Mouse (Mus musculus) neural tube, embryonic 13.5 days (tissue): ENCODE results near the gene Cd79b. TPM values are rescaled to one million over a fixed set of nuclear protein-coding genes. Genes with fewer than 3 reads are reported as not detected.

Experiments
- ATAC-seq: fragments of 200-750 bp; cut with Nextera tagmentation; 2 replicates; pipeline ENCODE4 v1.8.0; 2017; ENCODE audit warnings: low read depth, mild to moderate bottlenecking, moderate TSS enrichment, moderate library complexity
- H3K27ac ChIP-seq: fragments of 300-500 bp; sonication (generic); replicated peaks from 2 replicates; pipeline ENCODE4 v1.5.1; 2015; ENCODE audit warnings: moderate library complexity, mild to moderate bottlenecking, inconsistent platforms
- H3K27me3 ChIP-seq: fragments of 300-500 bp; sonication (generic); 2 replicates; pipeline ENCODE4 v1.6.1; 2015; ENCODE audit warnings: mild to moderate bottlenecking, inconsistent platforms
- H3K36me3 ChIP-seq: fragments of 300-500 bp; sonication (generic); 2 replicates; pipeline ENCODE4 v1.6.1; 2015; ENCODE audit warnings: mild to moderate bottlenecking, inconsistent platforms
- H3K4me1 ChIP-seq: fragments of 300-500 bp; sonication (generic); replicated peaks from 2 replicates; pipeline ENCODE4 v1.6.1; 2015; ENCODE audit warnings: inconsistent platforms
- H3K4me2 ChIP-seq: fragments of 300-500 bp; sonication (generic); 2 replicates; pipeline ENCODE4 v1.6.1; 2015; ENCODE audit warnings: inconsistent platforms, mild to moderate bottlenecking, moderate library complexity
- H3K4me3 ChIP-seq: fragments of 300-500 bp; sonication (generic); 2 replicates; pipeline ENCODE4 v1.5.1; 2015; ENCODE audit warnings: mild to moderate bottlenecking, inconsistent platforms
- H3K9ac ChIP-seq: fragments of 300-500 bp; sonication (generic); 2 replicates; pipeline ENCODE4 v1.6.1; 2015; ENCODE audit warnings: moderate library complexity, mild to moderate bottlenecking, inconsistent platforms
- H3K9me3 ChIP-seq: fragments of 300-500 bp; sonication (generic); 2 replicates; pipeline ENCODE4 v1.6.1; 2016; ENCODE audit warnings: inconsistent platforms
- WGBS: fragments of 180-500 bp; shearing (Covaris S2); methylation state at CpG from one replicate; pipeline ENCODE4 v1.1.7; 2015; 5-methylcytosine and 5-hydroxymethylcytosine counted together
- polyA plus RNA-seq: library from polyadenylated mRNA; unstranded; fragments of >200 nt; fragmentation: Nextera tagmentation; extraction: Ambion mirVana; gene quantifications from 2 replicates; pipeline ENCODE4 v1.2.1, GENCODE M21; 2015

Cd79b gene
- polyA plus RNA-seq, 1 experiment from 2014 or later: 1.6 TPM

- ATAC-seq: no peak
- no peaks in the 10 kb centered on the region for H3K36me3 ChIP-seq
- no peaks in the 10 kb centered on the region for H3K9me3 ChIP-seq
- WGBS: 89% methylated on average over 1 of the region's 1 CpGs
- H3K27me3 ChIP-seq: no peaks in the 10 kb centered on the region
- no peak overlapping the region for H3K4me3 ChIP-seq
- H3K4me2 ChIP-seq: no peak overlapping the region
- no peak overlapping the region for H3K27ac ChIP-seq
- no peaks in the 10 kb centered on the region for H3K4me1 ChIP-seq
- no peak overlapping the region for H3K9ac ChIP-seq
Measured at GRCm38 (mm10) chr11:106316416-106316815, 1.9 kb upstream of the Cd79b start.

- H3K36me3 ChIP-seq: no peaks in the 10 kb centered on the region
- H3K27me3 ChIP-seq: no peaks in the 10 kb centered on the region
- no peaks in the 10 kb centered on the region for H3K9me3 ChIP-seq
- ATAC-seq: no peak
- H3K4me2 ChIP-seq: no peak overlapping the region
- H3K9ac ChIP-seq: no peak overlapping the region
- H3K4me3 ChIP-seq: no peak overlapping the region
- H3K4me1 ChIP-seq: no peaks in the 10 kb centered on the region
- WGBS: 76% methylated on average over 5 of the region's 5 CpGs
- no peak overlapping the region for H3K27ac ChIP-seq
Measured at GRCm38 (mm10) chr11:106313533-106313932, 1.0 kb downstream of the Cd79b start.

GRCm38 (mm10) chr11:106310123-106310522, 4.4 kb downstream of the Cd79b start:
- WGBS: 69% methylated on average over 5 of the region's 5 CpGs
- Histone ChIP-seq H3K27me3 (no peaks in the 10 kb centered on the region), H3K4me2 (no peak overlapping the region), H3K4me3 (no peak overlapping the region), H3K36me3 (no peaks in the 10 kb centered on the region), H3K9ac (no peak overlapping the region), H3K4me1 (no peaks in the 10 kb centered on the region), H3K9me3 (no peaks in the 10 kb centered on the region), H3K27ac (no peak overlapping the region)
- ATAC-seq: no peak

- H3K9me3 ChIP-seq: no peaks in the 10 kb centered on the region
- 82% methylated on average over 11 of the region's 11 CpGs for WGBS
- no peak overlapping the region for H3K9ac ChIP-seq
- H3K36me3 ChIP-seq: no peaks in the 10 kb centered on the region
- H3K27ac ChIP-seq: no peak overlapping the region
- no peaks in the 10 kb centered on the region for H3K4me1 ChIP-seq
- no peak overlapping the region for H3K4me2 ChIP-seq
- no peak for ATAC-seq
- H3K27me3 ChIP-seq: no peaks in the 10 kb centered on the region
- no peak overlapping the region for H3K4me3 ChIP-seq
Measured at GRCm38 (mm10) chr11:106308162-106308561, 6.4 kb downstream of the Cd79b start.

- no peak for ATAC-seq
- H3K4me3 ChIP-seq: no peak overlapping the region
- H3K4me1 ChIP-seq: no peaks in the 10 kb centered on the region
- H3K36me3 ChIP-seq: no peaks in the 10 kb centered on the region
- no peak overlapping the region for H3K27ac ChIP-seq
- no peak overlapping the region for H3K4me2 ChIP-seq
- no peaks in the 10 kb centered on the region for H3K27me3 ChIP-seq
- no peaks in the 10 kb centered on the region for H3K9me3 ChIP-seq
- WGBS: 82% methylated on average over 5 of the region's 5 CpGs
- H3K9ac ChIP-seq: no peak overlapping the region
Measured at GRCm38 (mm10) chr11:106307432-106307831, 7.1 kb downstream of the Cd79b start.

- Histone ChIP-seq H3K27ac (no peak overlapping the region), H3K4me3 (no peak overlapping the region), H3K36me3 (no peaks in the 10 kb centered on the region), H3K9ac (no peak overlapping the region), H3K9me3 (no peaks in the 10 kb centered on the region), H3K4me2 (no peak overlapping the region), H3K27me3 (no peaks in the 10 kb centered on the region), H3K4me1 (no peaks in the 10 kb centered on the region)
- no peak for ATAC-seq
- WGBS: 90% methylated on average over 9 of the region's 9 CpGs
Measured at GRCm38 (mm10) chr11:106306758-106307157, 7.8 kb downstream of the Cd79b start.

- Histone ChIP-seq H3K9ac (no peak overlapping the region), H3K9me3 (no peaks in the 10 kb centered on the region), H3K27ac (no peak overlapping the region), H3K36me3 (no peaks in the 10 kb centered on the region), H3K27me3 (no peaks in the 10 kb centered on the region), H3K4me3 (no peak overlapping the region), H3K4me2 (no peak overlapping the region), H3K4me1 (no peaks in the 10 kb centered on the region)
- ATAC-seq: no peak
- WGBS: 87% methylated on average over 3 of the region's 3 CpGs
Measured at GRCm38 (mm10) chr11:106306065-106306385, 8.5 kb downstream of the Cd79b start.

- no peaks in the 10 kb centered on the region for H3K27me3 ChIP-seq
- ATAC-seq: no peak
- no peak overlapping the region for H3K4me2 ChIP-seq
- H3K27ac ChIP-seq: no peak overlapping the region
- H3K4me1 ChIP-seq: no peaks in the 10 kb centered on the region
- 79% methylated on average over 10 of the region's 10 CpGs for WGBS
- no peak overlapping the region for H3K9ac ChIP-seq
- no peak overlapping the region for H3K4me3 ChIP-seq
- no peaks in the 10 kb centered on the region for H3K9me3 ChIP-seq
- no peaks in the 10 kb centered on the region for H3K36me3 ChIP-seq
Measured at GRCm38 (mm10) chr11:106305348-106306064, 9.1 kb downstream of the Cd79b start.

GRCm38 (mm10) chr11:106302634-106303033, 11.9 kb downstream of the Cd79b start:
- no peaks in the 10 kb centered on the region for H3K4me1 ChIP-seq

GRCm38 (mm10) chr11:106301765-106302164, 12.8 kb downstream of the Cd79b start, which contains the start of gene Gh:
TSS of gene Gh (minus strand) at chr11:106301865.
- Histone ChIP-seq H3K27ac (no peak within 1 kb of the TSS), H3K36me3 (no peaks in the 10 kb centered on the region), H3K4me3 (no peak within 1 kb of the TSS), H3K4me1 (no peaks in the 10 kb centered on the region), H3K4me2 (no peak within 1 kb of the TSS), H3K27me3 (no peaks in the 10 kb centered on the region), H3K9ac (no peak within 1 kb of the TSS), H3K9me3 (no peaks in the 10 kb centered on the region)
- WGBS: 84% methylated on average over 9 of the region's 9 CpGs
- ATAC-seq: no peak

More at GRCm38 (mm10) chr11:106302634-106303033, 11.9 kb downstream of the Cd79b start:
- no peaks in the 10 kb centered on the region for H3K9me3 ChIP-seq
- no peak overlapping the region for H3K4me2 ChIP-seq
- no peak overlapping the region for H3K4me3 ChIP-seq
- no peak overlapping the region for H3K9ac ChIP-seq
- ATAC-seq: no peak
- no peaks in the 10 kb centered on the region for H3K36me3 ChIP-seq
- 26% methylated on average over 2 of the region's 2 CpGs for WGBS
- no peaks in the 10 kb centered on the region for H3K27me3 ChIP-seq
- H3K27ac ChIP-seq: no peak overlapping the region

GRCm38 (mm10) chr11:106291861-106292260, 22.7 kb downstream of the Cd79b start:
- 88% methylated on average over 2 of the region's 2 CpGs for WGBS
- H3K9ac ChIP-seq: no peak overlapping the region
- no peak overlapping the region for H3K4me3 ChIP-seq
- no peak overlapping the region for H3K4me2 ChIP-seq
- H3K4me1 ChIP-seq: no peaks in the 10 kb centered on the region
- no peak overlapping the region for H3K27ac ChIP-seq
- H3K36me3 ChIP-seq: no peaks in the 10 kb centered on the region
- H3K9me3 ChIP-seq: no peaks in the 10 kb centered on the region
- H3K27me3 ChIP-seq: no peaks in the 10 kb centered on the region
- no peak for ATAC-seq

GRCm38 (mm10) chr11:106290376-106290775, 24.2 kb downstream of the Cd79b start:
- Histone ChIP-seq H3K9ac (no peak overlapping the region), H3K27ac (no peak overlapping the region), H3K4me2 (no peak overlapping the region), H3K4me1 (no peaks in the 10 kb centered on the region), H3K27me3 (no peaks in the 10 kb centered on the region), H3K36me3 (no peaks in the 10 kb centered on the region), H3K9me3 (no peaks in the 10 kb centered on the region), H3K4me3 (no peak overlapping the region)
- ATAC-seq: no peak
- 89% methylated on average over 5 of the region's 5 CpGs for WGBS

GRCm38 (mm10) chr11:106289369-106289768, 25.2 kb downstream of the Cd79b start:
- Histone ChIP-seq H3K4me1 (no peaks in the 10 kb centered on the region), H3K36me3 (no peaks in the 10 kb centered on the region), H3K27me3 (no peaks in the 10 kb centered on the region), H3K9me3 (no peaks in the 10 kb centered on the region), H3K27ac (no peak overlapping the region), H3K4me2 (no peak overlapping the region), H3K9ac (no peak overlapping the region), H3K4me3 (no peak overlapping the region)
- ATAC-seq: no peak
- WGBS: 62% methylated on average over 8 of the region's 8 CpGs
